Mouse (Mus musculus): Measurements from ENCODE around the gene Cables2.

- no peak for TF ChIP-seq ZNF384 (IDR thresholded peaks at IDR 0.05; ENCODE audit: low read depth, low read length)
- no peak for TF ChIP-seq CHD2 (IDR thresholded peaks at IDR 0.05; ENCODE audit: low read depth, low read length)
These were observed 55.7 kb downstream of the Cables2 start for GRCm38 (mm10) chr2:180217587-180217986.

Measured in ES-E14 (cell line).